Mouse (Mus musculus) R1 (cell line): ENCODE results near the gene Cuta.

Experiments used
- DNase-seq: peaks from one replicate; pipeline ENCODE4 v3.0.0-alpha.2; 2018; ENCODE audit warnings: low read depth, low spot score

Cuta gene

GRCm38 (mm10) chr17:26956309-26956708, 16.9 kb upstream of the Cuta start:
- DNase-seq = no peak

- no peak for DNase-seq
These were observed 14.4 kb upstream of the Cuta start for GRCm38 (mm10) chr17:26953726-26954125.

DNA sequence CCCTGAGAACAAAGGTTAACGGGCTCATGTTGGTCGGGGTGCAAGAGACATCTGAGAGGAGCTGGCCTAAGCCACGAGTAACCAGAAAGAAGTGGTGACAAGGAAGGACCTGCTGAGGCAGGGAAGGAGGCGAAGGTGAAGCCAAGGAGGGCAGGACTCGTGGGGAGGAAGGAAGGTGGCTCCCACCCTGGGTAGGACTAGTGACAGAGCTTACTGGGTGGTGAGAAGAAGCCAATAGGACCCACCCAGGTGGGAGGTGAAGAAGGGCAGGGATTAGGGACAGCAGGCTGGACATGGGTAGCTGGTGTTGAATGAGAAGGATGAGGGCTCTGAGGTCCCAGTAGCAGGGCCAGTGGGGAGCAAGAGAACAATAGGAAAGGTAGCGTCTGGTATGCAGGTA, 13.8 kb upstream of the Cuta start:
- no peak for DNase-seq

- DNase-seq = no peak
These were observed 12.8 kb upstream of the Cuta start for GRCm38 (mm10) chr17:26951952-26952877.

GRCm38 (mm10) chr17:26951406-26951805, 12.0 kb upstream of the Cuta start:
- DNase-seq = peak; percentile 86

GRCm38 (mm10) chr17:26950560-26951288, 11.4 kb upstream of the Cuta start:
- DNase-seq = no peak

GRCm38 (mm10) chr17:26949866-26950265, 10.5 kb upstream of the Cuta start:
- no peak for DNase-seq

DNA sequence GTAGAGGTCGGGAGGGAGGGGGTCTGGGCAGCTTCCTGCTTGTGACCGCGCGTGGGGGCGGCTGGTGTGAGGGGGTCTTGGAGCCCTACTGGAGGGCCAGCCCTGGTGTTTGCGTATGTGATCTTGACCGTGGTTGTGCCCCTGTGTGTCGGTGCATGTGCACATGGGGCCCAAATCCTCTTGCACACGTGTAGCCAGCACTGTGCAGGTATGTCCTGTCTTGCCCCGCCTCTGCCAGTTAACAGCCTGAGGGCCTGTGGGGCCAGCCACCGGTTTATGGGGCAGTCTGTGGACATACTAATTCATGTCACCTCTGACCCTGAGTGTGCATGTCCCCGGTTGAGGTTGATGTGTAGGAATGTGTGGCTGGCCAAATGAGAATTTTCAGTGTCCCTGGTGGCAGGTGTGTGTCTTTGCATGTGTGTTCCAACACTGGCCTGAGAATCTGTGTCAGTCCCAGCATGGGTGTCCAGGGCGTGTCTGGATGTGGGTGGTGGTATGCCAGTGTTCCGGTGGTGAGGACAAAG, 9.7 kb upstream of the Cuta start:
- DNase-seq = peak; percentile 83

GRCm38 (mm10) chr17:26948316-26949050, 9.1 kb upstream of the Cuta start:
- DNase-seq = peak; percentile 53

DNA sequence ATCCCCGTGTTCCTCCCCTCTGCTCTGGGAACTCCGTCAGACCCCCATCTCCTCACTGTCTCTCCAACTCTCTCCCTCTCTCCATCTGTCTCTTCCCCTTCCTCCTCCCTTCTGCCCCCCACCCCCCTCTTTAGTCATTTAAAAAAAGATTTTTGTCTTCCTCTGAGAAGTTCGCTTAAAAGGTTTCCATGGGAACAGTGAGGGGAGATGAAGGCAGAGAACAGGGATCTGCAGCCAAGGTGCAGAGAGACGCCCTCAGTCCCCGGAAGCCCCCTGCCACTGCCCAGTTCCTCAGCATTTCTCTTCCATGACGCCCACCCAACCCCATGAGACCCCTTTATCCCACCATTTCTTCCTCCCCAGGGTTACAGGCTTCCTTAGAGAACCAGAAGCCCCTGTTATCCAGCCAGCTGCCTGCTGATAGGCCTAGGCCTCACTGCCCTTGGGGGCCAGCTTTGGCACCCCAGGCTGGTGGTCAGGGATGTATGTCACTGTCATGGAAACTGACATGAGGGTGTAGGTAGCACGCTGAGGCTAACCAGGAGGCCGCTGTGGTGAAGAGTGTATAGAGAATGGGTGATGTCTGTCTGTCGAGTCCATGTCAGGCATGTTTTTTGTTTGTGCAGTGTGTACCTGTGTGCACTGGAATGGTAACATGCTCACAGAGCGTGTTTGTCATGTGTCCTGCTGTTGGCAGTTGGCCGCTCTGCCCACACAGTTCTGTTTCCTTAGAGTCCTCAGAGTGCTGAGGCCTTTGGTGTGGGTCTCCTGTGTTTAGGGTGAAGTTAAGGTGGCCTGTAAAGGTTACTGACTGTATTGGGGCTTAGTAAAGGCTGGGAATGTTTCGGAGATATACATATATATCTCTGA, 8.1 kb upstream of the Cuta start:
- peak; percentile 76 for DNase-seq

- peak; percentile 45 for DNase-seq
These were observed 7.2 kb upstream of the Cuta start for GRCm38 (mm10) chr17:26946567-26946966.

GRCm38 (mm10) chr17:26945824-26946495, 6.6 kb upstream of the Cuta start:
- DNase-seq = no peak

GRCm38 (mm10) chr17:26941841-26942570, 2.6 kb upstream of the Cuta start:
- no peak for DNase-seq

DNA sequence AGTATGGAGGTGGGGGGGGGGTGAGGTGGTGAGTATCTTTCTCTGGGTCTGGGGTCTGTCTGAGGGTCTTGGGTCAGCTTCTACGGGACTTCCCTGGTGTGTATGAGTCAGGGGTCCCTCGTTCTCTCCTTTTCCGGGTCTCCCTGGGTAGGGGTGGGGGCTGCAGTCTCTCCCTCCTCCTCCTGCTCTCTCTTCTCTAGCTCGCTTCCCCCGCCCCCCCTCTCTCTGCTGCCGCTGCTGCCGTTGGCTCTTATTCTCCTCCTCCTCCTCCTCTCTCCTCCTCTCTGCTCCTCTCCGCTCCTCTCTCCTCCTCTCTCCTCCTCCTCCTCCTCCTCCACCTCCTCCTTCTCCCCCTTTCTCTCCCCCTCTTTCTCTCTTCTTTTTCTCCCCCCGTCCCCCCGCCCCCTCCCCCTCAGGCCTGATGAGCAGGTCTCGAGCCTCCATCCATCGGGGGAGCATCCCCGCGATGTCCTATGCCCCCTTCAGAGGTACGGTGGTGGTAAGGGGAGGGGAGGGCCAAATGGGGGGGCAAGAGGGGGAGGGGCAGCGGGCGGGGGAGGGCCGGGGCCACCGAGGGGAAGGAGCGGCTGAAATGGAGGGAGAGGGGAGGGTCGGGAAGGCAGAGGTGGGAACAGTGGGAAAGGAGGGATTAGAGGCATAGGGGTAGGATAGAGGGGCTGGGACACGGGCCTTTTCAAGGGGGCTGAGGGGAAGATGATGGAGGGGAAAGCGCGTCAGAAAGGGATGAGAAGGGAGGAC, 1.8 kb upstream of the Cuta start, which contains the start of gene Syngap1:
TSS of gene Syngap1 (plus strand) at position 223 of the 759 bp plus-strand sequence.
- DNase-seq = no peak

DNA sequence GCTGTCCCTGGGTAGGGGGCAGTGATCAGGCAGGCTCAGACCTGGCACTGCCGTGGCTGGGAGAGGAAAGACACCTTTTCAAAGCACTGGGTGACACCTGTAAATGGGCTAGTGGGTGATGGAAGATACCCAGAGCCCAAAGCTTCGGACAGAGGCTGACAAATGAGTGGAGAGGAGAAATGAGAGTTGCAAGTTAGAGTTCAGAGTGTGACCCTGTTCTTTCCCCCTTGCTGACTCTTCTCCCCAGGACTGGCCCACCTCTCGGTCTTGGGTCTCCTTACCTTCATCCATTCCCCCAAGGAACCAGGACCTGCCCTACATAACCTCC, 568 bp upstream of the Cuta start:
- DNase-seq = no peak

GRCm38 (mm10) chr17:26938731-26939130, 638 bp downstream of the Cuta start:
- no peak for DNase-seq

- no peak for DNase-seq
These were observed 1.3 kb downstream of the Cuta start for GRCm38 (mm10) chr17:26937883-26938695.
